Mouse (Mus musculus) lung, embryonic 14.5 days (tissue): Measurements from ENCODE around the gene Krt33b. TPM values are rescaled to one million over a fixed set of nuclear protein-coding genes. Genes with fewer than 3 reads are reported as not detected.

Source experiments
- ATAC-seq: fragments of 200-750 bp; cut with Nextera tagmentation; 2 replicates; pipeline ENCODE4 v1.8.0; 2017; ENCODE audit warnings: mild to moderate bottlenecking, moderate TSS enrichment, moderate library complexity; ENCODE audit not compliant: insufficient read depth
- DNase-seq: peaks from one replicate; pipeline ENCODE4 v3.0.0-alpha.2; 2015
- H3K27ac ChIP-seq: fragments of 300-500 bp; sonication (generic); 2 replicates; pipeline ENCODE4 v1.5.1; 2014; ENCODE audit warnings: low read depth, mild to moderate bottlenecking, moderate library complexity
- H3K27me3 ChIP-seq: fragments of 300-500 bp; sonication (generic); 2 replicates; pipeline ENCODE4 v1.6.1; 2014; ENCODE audit warnings: low read length, control low read depth; ENCODE audit not compliant: insufficient read depth
- H3K36me3 ChIP-seq: fragments of 300-500 bp; sonication (generic); 2 replicates; pipeline ENCODE4 v1.6.1; 2014; ENCODE audit warnings: control low read depth; ENCODE audit not compliant: insufficient read depth
- H3K4me1 ChIP-seq: fragments of 300-500 bp; sonication (generic); 2 replicates; pipeline ENCODE4 v1.6.1; 2014; ENCODE audit warnings: antibody characterized with exemption, control low read depth; ENCODE audit not compliant: insufficient read depth
- H3K4me2 ChIP-seq: fragments of 300-500 bp; sonication (generic); 2 replicates; pipeline ENCODE4 v1.6.1; 2014; ENCODE audit warnings: mild to moderate bottlenecking
- H3K4me3 ChIP-seq: fragments of 300-500 bp; sonication (generic); 2 replicates; pipeline ENCODE4 v1.5.1; 2014; ENCODE audit warnings: low read depth, low read length
- H3K9ac ChIP-seq: fragments of 300-500 bp; sonication (generic); 2 replicates; pipeline ENCODE4 v1.6.1; 2014
- H3K9me3 ChIP-seq: fragments of 300-500 bp; sonication (generic); 2 replicates; pipeline ENCODE4 v1.6.1; 2016; ENCODE audit warnings: low read depth, low read length, control low read depth
- CTCF ChIP-seq: IDR thresholded peaks from 2 replicates; pipeline ENCODE4 v1.5.1; 2016; ENCODE audit warnings: antibody characterized with exemption, low read depth
- WGBS: fragments of 180-500 bp; shearing (Covaris S2); extraction: QIAGEN DNeasy Blood & Tissue Kit; methylation state at CpG from one replicate; pipeline ENCODE4 v1.1.7; 2014; 5-methylcytosine and 5-hydroxymethylcytosine counted together
- polyA plus RNA-seq: library from polyadenylated mRNA; unstranded; fragments of >200 nt; fragmentation: Nextera tagmentation; extraction: Ambion mirVana; gene quantifications from 2 replicates; pipeline ENCODE4 v1.2.1, GENCODE M21; 2014

Krt33b gene
- polyA plus RNA-seq, 1 experiment from 2014 or later: not detected

DNA sequence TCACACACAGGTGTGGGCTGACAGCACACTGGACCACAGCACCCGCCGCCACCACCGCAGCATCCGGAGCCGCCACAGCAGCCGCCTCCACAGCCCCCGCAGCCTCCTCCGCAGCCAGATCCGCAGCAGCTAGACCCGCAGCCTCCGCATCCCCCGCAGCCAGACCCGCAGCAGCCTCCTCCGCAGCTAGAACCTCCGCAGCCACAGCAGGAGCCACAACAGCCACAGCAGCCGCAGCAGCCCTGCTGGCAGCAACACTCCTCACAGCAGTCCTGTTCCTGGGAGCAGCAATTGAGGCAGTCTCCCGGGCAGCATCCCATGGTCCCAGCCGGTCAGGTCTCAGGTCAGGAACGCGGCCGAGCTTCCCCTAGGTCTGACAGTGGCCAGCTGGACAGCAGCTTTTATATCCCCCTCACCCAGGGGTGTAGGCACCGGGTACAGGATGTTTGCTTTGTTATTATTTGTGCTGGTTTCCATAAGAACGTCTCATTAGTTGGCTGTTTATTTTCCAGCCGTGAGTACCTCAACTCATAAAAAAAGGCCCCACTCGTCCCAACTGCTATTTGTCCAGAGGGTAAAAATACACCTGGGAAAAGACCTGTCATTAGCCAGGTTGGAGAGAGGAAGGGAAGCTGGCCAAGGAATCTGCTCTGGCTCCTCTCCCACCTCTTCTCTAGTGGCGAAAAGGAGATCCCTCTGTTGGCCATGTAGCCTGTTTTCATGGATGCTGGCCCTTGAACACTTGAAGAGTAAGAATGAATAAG, 35.9 kb downstream of the Krt33b start, which contains the start of gene Krtap17-1:
TSS of gene Krtap17-1 (minus strand) at position 375 of the 764 bp plus-strand sequence.
- Histone ChIP-seq H3K4me2 (peak within 1 kb of the TSS; percentile 40), H3K4me1 (no peaks in the 10 kb centered on the region), H3K27me3 (peaks cover 8% of the 10 kb centered on the region; the same call in 1 of the 2 replicates), H3K9ac (no peak within 1 kb of the TSS), H3K9me3 (no peaks in the 10 kb centered on the region), H3K36me3 (no peaks in the 10 kb centered on the region), H3K27ac (no peak within 1 kb of the TSS), H3K4me3 (no peak within 1 kb of the TSS)
- DNase-seq: no peak
- ATAC-seq: no peak
- no peak for TF ChIP-seq CTCF
- WGBS: 13% methylated on average over 26 of the region's 26 CpGs

- no peak overlapping the region for H3K4me2 ChIP-seq
- ATAC-seq: no peak
Measured at GRCm38 (mm10) chr11:99990571-99990970, 39.1 kb downstream of the Krt33b start.

DNA sequence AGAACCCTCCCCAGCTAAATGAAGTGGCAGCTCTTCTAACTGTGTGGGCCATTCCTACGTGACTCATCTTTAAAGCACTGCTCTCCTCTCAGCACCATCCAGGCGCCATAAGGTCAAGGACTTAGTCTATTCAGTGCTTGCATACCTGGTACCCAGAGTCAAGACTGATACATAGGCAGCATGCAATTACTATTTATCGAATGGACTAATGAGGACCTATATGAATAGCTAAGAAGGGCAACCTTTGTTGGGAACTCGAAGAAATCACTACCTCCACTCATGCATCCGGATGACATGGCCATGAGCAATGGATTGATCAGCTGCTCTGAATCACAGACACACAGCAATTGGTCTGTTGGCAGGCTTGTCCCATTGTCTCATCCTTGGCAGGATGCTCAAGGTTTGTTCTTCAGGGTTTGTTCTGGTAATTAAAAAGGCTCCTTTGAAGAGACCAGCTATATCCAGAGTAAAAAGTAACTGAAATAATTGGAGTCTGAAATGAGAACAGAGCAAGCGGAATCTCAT, 39.7 kb downstream of the Krt33b start:
- Histone ChIP-seq H3K27ac (no peak overlapping the region), H3K4me2 (no peak overlapping the region), H3K4me1 (no peaks in the 10 kb centered on the region), H3K27me3 (peaks cover 8% of the 10 kb centered on the region; the same call in 1 of the 2 replicates), H3K9ac (no peak overlapping the region), H3K4me3 (no peak overlapping the region), H3K36me3 (no peaks in the 10 kb centered on the region), H3K9me3 (no peaks in the 10 kb centered on the region)
- no peak for ATAC-seq
- WGBS: 74% methylated on average over 6 of the region's 6 CpGs
- no peak for DNase-seq
- TF ChIP-seq CTCF: no peak

More at GRCm38 (mm10) chr11:99990571-99990970, 39.1 kb downstream of the Krt33b start:
- DNase-seq: no peak
- TF ChIP-seq CTCF: no peak
- Histone ChIP-seq H3K9me3 (no peaks in the 10 kb centered on the region), H3K27me3 (peaks cover 8% of the 10 kb centered on the region; the same call in 1 of the 2 replicates), H3K4me1 (no peaks in the 10 kb centered on the region), H3K9ac (no peak overlapping the region), H3K4me3 (no peak overlapping the region), H3K27ac (no peak overlapping the region), H3K36me3 (no peaks in the 10 kb centered on the region)
- WGBS: 67% methylated on average over 3 of the region's 3 CpGs

DNA sequence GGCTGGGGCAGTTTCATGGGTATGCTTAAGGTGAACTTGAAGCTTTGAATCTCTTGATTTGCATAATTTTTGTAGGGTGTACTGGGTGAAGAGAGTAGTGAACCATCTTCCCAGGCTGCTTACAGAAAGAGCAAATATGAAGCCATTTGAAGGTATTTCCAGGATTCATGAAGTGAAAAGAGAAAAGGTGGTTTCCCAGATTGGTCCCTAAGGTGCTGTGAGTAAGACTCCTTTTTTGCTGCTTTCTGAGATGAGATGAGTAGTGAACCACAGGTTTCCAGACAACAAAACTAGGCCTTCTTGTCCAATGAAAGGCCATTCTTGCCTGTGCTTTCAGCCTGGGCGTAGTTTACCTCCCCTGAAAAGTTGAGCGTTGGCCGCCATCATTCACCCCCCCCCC, 41.1 kb downstream of the Krt33b start:
- no peak for TF ChIP-seq CTCF
- Histone ChIP-seq H3K36me3 (no peaks in the 10 kb centered on the region), H3K27me3 (peaks cover 1% of the 10 kb centered on the region; the same call in 1 of the 2 replicates), H3K9ac (no peak overlapping the region), H3K4me1 (no peaks in the 10 kb centered on the region), H3K4me3 (no peak overlapping the region), H3K27ac (no peak overlapping the region), H3K9me3 (no peaks in the 10 kb centered on the region), H3K4me2 (no peak overlapping the region)
- DNase-seq (no peak), ATAC-seq (no peak)
- WGBS: 87% methylated on average over 3 of the region's 3 CpGs

DNA sequence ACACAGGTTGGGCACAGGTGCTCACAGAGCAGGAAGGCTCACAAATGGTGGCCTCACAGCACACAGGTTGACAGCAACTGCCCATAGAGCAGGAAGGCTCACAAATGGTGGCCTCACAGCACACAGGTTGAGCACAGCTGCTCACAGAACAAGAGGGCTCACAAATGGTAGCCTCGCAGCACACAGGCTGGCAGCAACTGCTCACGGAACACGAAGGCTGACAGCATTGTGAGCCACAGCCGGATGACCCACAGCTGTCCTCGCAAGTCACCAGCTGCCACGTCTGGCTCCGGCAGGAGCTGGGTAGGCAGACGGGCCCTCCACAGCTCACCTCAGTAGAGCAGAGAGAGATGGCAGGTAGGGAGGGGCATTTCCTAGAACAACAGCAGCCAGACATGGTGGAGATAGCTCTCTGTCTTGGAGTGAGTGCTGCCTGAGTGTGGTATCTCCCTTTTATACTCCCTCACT, 43.5 kb downstream of the Krt33b start, which contains the start of gene Krtap16-1:
TSS of gene Krtap16-1 (minus strand) at position 418 of the 468 bp plus-strand sequence.
- H3K4me3 ChIP-seq: no peak within 1 kb of the TSS
- H3K27ac ChIP-seq: no peak within 1 kb of the TSS
- no peaks in the 10 kb centered on the region for H3K27me3 ChIP-seq
- ATAC-seq (no peak), DNase-seq (no peak)
- no peaks in the 10 kb centered on the region for H3K36me3 ChIP-seq
- H3K4me2 ChIP-seq: no peak within 1 kb of the TSS
- no peak for TF ChIP-seq CTCF
- no peaks in the 10 kb centered on the region for H3K4me1 ChIP-seq
- no peak within 1 kb of the TSS for H3K9ac ChIP-seq
- no peaks in the 10 kb centered on the region for H3K9me3 ChIP-seq
- 52% methylated on average over 8 of the region's 8 CpGs for WGBS

GRCm38 (mm10) chr11:99985291-99986092, 44.2 kb downstream of the Krt33b start:
- no peaks in the 10 kb centered on the region for H3K27me3 ChIP-seq
- no peaks in the 10 kb centered on the region for H3K36me3 ChIP-seq
- ATAC-seq (no peak), DNase-seq (no peak)
- H3K9me3 ChIP-seq: no peaks in the 10 kb centered on the region
- TF ChIP-seq CTCF: no peak
- no peak overlapping the region for H3K27ac ChIP-seq
- no peak overlapping the region for H3K9ac ChIP-seq
- no peak overlapping the region for H3K4me3 ChIP-seq
- 66% methylated on average over 20 of the region's 20 CpGs for WGBS
- no peak overlapping the region for H3K4me2 ChIP-seq
- no peaks in the 10 kb centered on the region for H3K4me1 ChIP-seq
